Mouse (Mus musculus) stomach, postnatal 0 days (tissue): Measurements from ENCODE around the gene Ufd1.

Experiments
- CTCF ChIP-seq: IDR thresholded peaks from 2 replicates; pipeline ENCODE4 v1.5.1; 2016; ENCODE audit warnings: antibody characterized with exemption, low read depth, mild to moderate bottlenecking, moderate library complexity
- EP300 ChIP-seq: optimal IDR thresholded peaks from 2 replicates; pipeline ENCODE3; 2016; ENCODE audit warnings: antibody characterized with exemption

GRCm38 (mm10) chr16:18828630-18829029 is 17.1 kb downstream of the Ufd1 start:
- TF ChIP-seq CTCF (no peak), EP300 (no peak)
